ENCODE assay signal across 8 mouse cellular contexts in genomic region chr1:152904469-152904868, GRCm38 (mm10). TPM values are rescaled to one million over a fixed set of nuclear protein-coding genes. Genes with fewer than 3 reads are reported as not detected.
DNase-seq lines count a peak whose midpoint lies in the region; ATAC-seq and TF ChIP-seq lines count a peak whose summit lies in the region.

No protein-coding gene starts in this region.

- H3K4me1 ChIP-seq in E14TG2a.4 (replicated peaks; ENCODE audit: low read depth, low read length): peaks cover 47% of the 10 kb centered on the region
- peaks cover 15% of the 10 kb centered on the region for H3K4me1 ChIP-seq in forebrain, embryonic 12.5 days
- H3K4me1 ChIP-seq in heart, postnatal 0 days (ENCODE audit: control insufficient read depth, insufficient read depth): peaks cover 13% of the 10 kb centered on the region
- peaks cover 4 to 14% of the 10 kb centered on the region in 2 experiments; a peak in 3 of 4 replicates for H3K4me1 ChIP-seq in liver, embryonic 14.5 days (replicated peaks; ENCODE audit: control insufficient read depth in 2 of 2, insufficient read depth in 2 of 2, low read length in 1 of 2)
- H3K4me1 ChIP-seq in stomach, embryonic 15.5 days: peaks cover 3% of the 10 kb centered on the region; the same call in 1 of the 2 replicates

- WGBS in forebrain, embryonic 12.5 days: 1% methylated on average over 14 of the region's 14 CpGs
- 0% methylated on average over 14 of the region's 14 CpGs for WGBS in heart, postnatal 0 days
- under 1% methylated on average over 14 of the region's 14 CpGs for WGBS in liver, embryonic 14.5 days (ENCODE audit: insufficient replicate concordance)
- WGBS in stomach, embryonic 15.5 days: 1% methylated on average over 14 of the region's 14 CpGs

- H3K9ac ChIP-seq in forebrain, embryonic 12.5 days: peak overlapping the region; percentile 33; the same call in 1 of the 2 replicates
- peak overlapping the region; percentile 52 for H3K9ac ChIP-seq in heart, postnatal 0 days (replicated peaks; ENCODE audit: low read depth, low read length)
- peak overlapping the region; percentile 68 for H3K9ac ChIP-seq in liver, embryonic 14.5 days (replicated peaks)
- H3K9ac ChIP-seq in stomach, embryonic 15.5 days: no peak overlapping the region

- H3K9me3 ChIP-seq in E14TG2a.4 (ENCODE audit: low read length): no peaks in the 10 kb centered on the region
- H3K9me3 ChIP-seq in forebrain, embryonic 12.5 days: no peaks in the 10 kb centered on the region
- H3K9me3 ChIP-seq in heart, postnatal 0 days (replicated peaks; ENCODE audit: control insufficient read depth, low read length): no peaks in the 10 kb centered on the region
- no peaks in the 10 kb centered on the region for H3K9me3 ChIP-seq in liver, embryonic 14.5 days (ENCODE audit: control insufficient read depth, low read length)
- no peaks in the 10 kb centered on the region for H3K9me3 ChIP-seq in stomach, embryonic 15.5 days

- H3K4me3 ChIP-seq in E14TG2a.4 (replicated peaks; ENCODE audit: low read length): peak overlapping the region; percentile 92; the same call in 1 of the 2 replicates
- H3K4me3 ChIP-seq in forebrain, embryonic 12.5 days (replicated peaks): peak overlapping the region; percentile 94
- peak overlapping the region; percentile 100 for H3K4me3 ChIP-seq in heart, postnatal 0 days (ENCODE audit: low read depth, low read length)
- H3K4me3 ChIP-seq in liver, embryonic 14.5 days (ENCODE audit: insufficient read depth in 1 of 2, low read depth in 2 of 2, low read length in 2 of 2): peak overlapping the region; percentile 83 to 84
- H3K4me3 ChIP-seq in stomach, embryonic 15.5 days (replicated peaks): peak overlapping the region; percentile 38

- no peak for TF ChIP-seq EP300 in heart, postnatal 0 days (IDR thresholded peaks at IDR 0.05; ENCODE audit: low read depth)
- no peak for TF ChIP-seq EP300 in liver, embryonic 14.5 days (IDR thresholded peaks at IDR 0.05; ENCODE audit: low read depth)

- ATAC-seq in forebrain, embryonic 12.5 days (ENCODE audit: low FRiP score): peak; percentile 15; the same call in 1 of the 2 replicates
- ATAC-seq in heart, postnatal 0 days (ENCODE audit: insufficient read depth, low read depth): peak; percentile 36; the same call in 1 of the 2 replicates
- peak; percentile 15 for ATAC-seq in liver, embryonic 14.5 days (ENCODE audit: insufficient read depth)
- ATAC-seq in stomach, embryonic 15.5 days (ENCODE audit: insufficient read depth, low FRiP score, low read depth): peak; percentile 51; the same call in 1 of the 2 replicates

- H3K27me3 ChIP-seq in E14TG2a.4 (ENCODE audit: insufficient read depth, low read length): no peaks in the 10 kb centered on the region
- H3K27me3 ChIP-seq in forebrain, embryonic 12.5 days: no peaks in the 10 kb centered on the region
- H3K27me3 ChIP-seq in heart, postnatal 0 days (ENCODE audit: control insufficient read depth, insufficient read depth, low read length): no peaks in the 10 kb centered on the region
- H3K27me3 ChIP-seq in liver, embryonic 14.5 days (ENCODE audit: control insufficient read depth, insufficient read depth, low read length): no peaks in the 10 kb centered on the region
- H3K27me3 ChIP-seq in stomach, embryonic 15.5 days (replicated peaks): no peaks in the 10 kb centered on the region

- peaks cover 3% of the 10 kb centered on the region; the same call in 1 of the 2 replicates for H3K36me3 ChIP-seq in E14TG2a.4 (ENCODE audit: insufficient read depth, low read length)
- H3K36me3 ChIP-seq in forebrain, embryonic 12.5 days (replicated peaks): no peaks in the 10 kb centered on the region
- H3K36me3 ChIP-seq in heart, postnatal 0 days (replicated peaks; ENCODE audit: control insufficient read depth, insufficient read depth, low read length): no peaks in the 10 kb centered on the region
- no peaks in the 10 kb centered on the region; the same call in 1 of the 2 replicates for H3K36me3 ChIP-seq in liver, embryonic 14.5 days (replicated peaks; ENCODE audit: control insufficient read depth, insufficient read depth, low read depth)
- H3K36me3 ChIP-seq in stomach, embryonic 15.5 days: no peaks in the 10 kb centered on the region

- peak overlapping the region; percentile 61; the same call in 1 of the 2 replicates for H3K27ac ChIP-seq in forebrain, embryonic 12.5 days
- H3K27ac ChIP-seq in heart, postnatal 0 days (ENCODE audit: low read depth): peak overlapping the region; percentile 99
- H3K27ac ChIP-seq in liver, embryonic 14.5 days: peak overlapping the region; percentile 57
- H3K27ac ChIP-seq in stomach, embryonic 15.5 days: peak overlapping the region; percentile 27; the same call in 1 of the 2 replicates

- DNase-seq in c-Kit-positive CD71-positive TER-119-positive erythroid progenitor cells, embryonic 14.5 days (ENCODE audit: low spot score): peak; percentile 87
- peak; percentile 94 for DNase-seq in heart, postnatal 0 days (ENCODE audit: low spot score)
- peak; percentile 91 to 92 for DNase-seq in kidney, postnatal 36 days
- DNase-seq in liver, embryonic 14.5 days (ENCODE audit: low read depth in 3 of 3, low spot score in 3 of 3): peak; percentile 76 to 85 (median 81)
- DNase-seq in neural tube, embryonic 10.5 days (ENCODE audit: extremely low spot score, low spot score): peak; percentile 70

- no peak for TF ChIP-seq CTCF in E14TG2a.4 (conservative IDR thresholded peaks at IDR 0.05; ENCODE audit: low read length)
- peak; percentile 88 for TF ChIP-seq CTCF in heart, postnatal 0 days (IDR thresholded peaks at IDR 0.05; ENCODE audit: low read depth)
- peak; percentile 89 for TF ChIP-seq CTCF in liver, embryonic 14.5 days (IDR thresholded peaks at IDR 0.05; ENCODE audit: low read depth)

- peak overlapping the region; percentile 78 for H3K4me2 ChIP-seq in forebrain, embryonic 12.5 days
- H3K4me2 ChIP-seq in heart, postnatal 0 days (ENCODE audit: low read depth, low read length): peak overlapping the region; percentile 97
- H3K4me2 ChIP-seq in liver, embryonic 14.5 days (ENCODE audit: low read depth): peak overlapping the region; percentile 100
- peak overlapping the region; percentile 99 for H3K4me2 ChIP-seq in stomach, embryonic 15.5 days

RNA-seq across cellular contexts. Expression of gene Smg7, which starts 2.0 kb away (rescaled TPM):
- 34.1 and 46.7 TPM in 2 replicates for polyA plus RNA-seq in forebrain, embryonic 12.5 days (2016; fragmentation: Nextera tagmentation; extraction: Ambion mirVana)
- total RNA-seq in heart, postnatal 0 days (2014; rRNA removed; ENCODE audit: low replicate concordance): 30.9 and 46.0 TPM in 2 replicates
- polyA plus RNA-seq in heart, postnatal 0 days (2015; fragmentation: Nextera tagmentation; extraction: Ambion mirVana): 12.5 and 13.5 TPM in 2 replicates
- polyA plus RNA-seq in liver, embryonic 14.5 days (2012; rRNA removed): 9.4 and 10.9 TPM in 2 replicates
- polyA plus RNA-seq in liver, embryonic 14.5 days (2014; fragmentation: Nextera tagmentation; extraction: Ambion mirVana): 9.2 and 10.4 TPM in 2 replicates
- 22.8 and 27.5 TPM in 2 replicates for polyA plus RNA-seq in stomach, embryonic 15.5 days (2015; fragmentation: Nextera tagmentation; extraction: Ambion mirVana)

RNA-seq across cellular contexts. Expression of gene Nmnat2, which starts 50.3 kb away (rescaled TPM):
- 23.7 and 24.3 TPM in 2 replicates for polyA plus RNA-seq in forebrain, embryonic 12.5 days (2016; fragmentation: Nextera tagmentation; extraction: Ambion mirVana)
- 0.15 and 0.69 TPM in 2 replicates for total RNA-seq in heart, postnatal 0 days (2014; rRNA removed; ENCODE audit: low replicate concordance)
- 0.47 and 0.57 TPM in 2 replicates for polyA plus RNA-seq in heart, postnatal 0 days (2015; fragmentation: Nextera tagmentation; extraction: Ambion mirVana)
- polyA plus RNA-seq in liver, embryonic 14.5 days (2012; rRNA removed): 0.02 and 0.05 TPM in 2 replicates
- polyA plus RNA-seq in liver, embryonic 14.5 days (2014; fragmentation: Nextera tagmentation; extraction: Ambion mirVana): 0.09 TPM in 1 of 2 replicates, not detected in the other
- polyA plus RNA-seq in stomach, embryonic 15.5 days (2015; fragmentation: Nextera tagmentation; extraction: Ambion mirVana): 1.5 and 2.4 TPM in 2 replicates

Comparison
In these comparisons a context has a peak if more than half of its experiments do, and no peak if none do; other contexts are left out.
1. Peak in every context shown above with its lines: DNase-seq, ATAC-seq, H3K4me3 ChIP-seq and H3K27ac ChIP-seq.
2. H3K4me3 ChIP-seq: peak in every context shown above with its lines; median percentile 100 in heart, postnatal 0 days; 94 in forebrain, embryonic 12.5 days; 92 in E14TG2a.4; 84 in liver, embryonic 14.5 days; 38 in stomach, embryonic 15.5 days.
3. H3K27ac ChIP-seq: peak in every context shown above with its lines; median percentile 99 in heart, postnatal 0 days; 61 in forebrain, embryonic 12.5 days; 57 in liver, embryonic 14.5 days; 27 in stomach, embryonic 15.5 days.